Mouse (Mus musculus) cerebellum, postnatal 10 days (tissue): ENCODE measurements at regions not wholly inside any gene's neighbourhood (a gene's known extent, or its start where the extent isn't known, plus 50 kb on each side); places are given as distances from the start of the nearest gene placed in this dataset.

Source experiments
- DNase-seq, 2 experiments: peaks; one replicate each; pipeline ENCODE4 v3.0.0; 2021; ENCODE audit warnings: mixed read lengths in 2 of 2

DNA sequence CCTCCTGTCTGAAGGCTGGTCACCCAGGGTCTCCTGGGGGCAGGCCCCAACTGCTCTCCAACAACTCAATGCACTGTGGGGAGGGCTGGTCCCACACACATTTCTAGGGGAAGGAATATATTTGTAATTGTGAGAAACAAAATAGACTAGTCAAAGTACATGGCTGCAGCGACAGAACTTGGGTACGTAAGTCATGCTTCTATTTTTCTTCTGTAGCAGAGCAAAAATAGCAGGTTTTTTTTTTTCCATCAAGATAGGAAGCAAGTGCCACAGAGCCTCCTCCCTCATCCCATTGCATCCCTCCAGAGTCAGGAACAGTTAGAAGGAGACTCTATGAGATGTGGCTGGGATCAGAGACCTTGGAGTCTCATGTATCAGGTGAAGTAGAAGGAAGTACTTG is 124.9 kb upstream of the Tnr start:
- no peak for DNase-seq

GRCm38 (mm10) chr1:159406317-159406716 is 117.3 kb upstream of the Tnr start:
- DNase-seq: no peak

GRCm38 (mm10) chr1:159406781-159407180 is 116.8 kb upstream of the Tnr start:
- no peak for DNase-seq

DNA sequence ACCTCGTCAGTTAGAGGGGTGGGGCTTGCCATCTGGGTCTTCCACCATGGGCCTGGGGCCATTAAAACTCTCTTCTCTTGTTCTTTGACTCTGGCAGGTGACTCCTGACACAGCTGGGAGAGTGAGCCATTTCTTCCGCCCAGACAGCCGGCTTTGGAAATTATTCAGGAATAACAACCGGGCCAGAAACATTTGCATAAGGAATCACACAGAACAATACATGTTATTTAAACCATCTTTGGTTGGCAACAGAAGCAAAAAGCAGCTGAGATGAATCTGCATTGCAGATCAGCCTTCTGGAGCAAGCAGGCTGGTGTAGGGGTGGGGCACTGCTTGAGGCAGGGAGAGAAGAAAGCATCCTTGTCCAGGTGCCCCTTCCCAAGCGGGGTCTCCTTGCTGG is 110.2 kb upstream of the Tnr start:
- peak; percentile 10 to 34 for DNase-seq

DNA sequence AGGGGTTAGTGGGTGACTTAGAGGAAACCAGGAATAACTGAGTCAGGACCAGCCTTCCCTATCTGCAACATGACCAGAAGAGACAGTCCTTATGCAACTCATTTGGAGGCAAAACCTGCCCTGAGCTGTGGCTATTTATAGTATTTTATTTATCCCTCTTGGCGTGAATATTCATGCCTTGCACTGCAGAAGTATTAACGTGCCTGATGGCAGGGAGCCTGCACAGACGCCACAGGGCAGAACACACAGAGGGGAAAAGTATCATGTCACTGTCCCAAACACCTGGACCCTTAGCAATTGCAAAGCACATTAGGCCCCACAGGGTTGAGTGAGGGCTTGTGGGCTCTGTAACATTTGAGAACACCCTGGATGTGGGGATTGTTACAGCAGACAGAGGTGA is 107.9 kb upstream of the Tnr start:
- no peak for DNase-seq

DNA sequence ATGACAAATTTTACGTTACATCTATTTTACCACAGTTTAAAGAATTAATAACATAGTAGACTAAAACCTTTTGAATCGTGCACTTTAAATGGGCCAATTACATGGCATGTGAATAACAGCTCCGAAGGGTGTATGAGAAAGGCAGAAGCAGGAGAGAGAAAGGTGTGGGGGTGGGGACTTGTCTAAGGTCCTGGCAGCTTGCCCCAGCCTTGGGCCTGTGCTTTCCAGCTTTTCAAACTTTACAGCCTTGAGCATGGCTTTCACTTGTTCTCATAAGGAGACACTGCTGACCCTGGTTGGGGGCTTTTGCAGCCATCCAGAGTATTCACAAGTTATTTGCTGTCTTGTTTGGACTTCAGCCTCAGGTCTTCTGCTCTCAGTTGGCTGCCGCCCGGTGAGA is 106.4 kb upstream of the Tnr start:
- DNase-seq: peak; percentile 14 to 27

DNA sequence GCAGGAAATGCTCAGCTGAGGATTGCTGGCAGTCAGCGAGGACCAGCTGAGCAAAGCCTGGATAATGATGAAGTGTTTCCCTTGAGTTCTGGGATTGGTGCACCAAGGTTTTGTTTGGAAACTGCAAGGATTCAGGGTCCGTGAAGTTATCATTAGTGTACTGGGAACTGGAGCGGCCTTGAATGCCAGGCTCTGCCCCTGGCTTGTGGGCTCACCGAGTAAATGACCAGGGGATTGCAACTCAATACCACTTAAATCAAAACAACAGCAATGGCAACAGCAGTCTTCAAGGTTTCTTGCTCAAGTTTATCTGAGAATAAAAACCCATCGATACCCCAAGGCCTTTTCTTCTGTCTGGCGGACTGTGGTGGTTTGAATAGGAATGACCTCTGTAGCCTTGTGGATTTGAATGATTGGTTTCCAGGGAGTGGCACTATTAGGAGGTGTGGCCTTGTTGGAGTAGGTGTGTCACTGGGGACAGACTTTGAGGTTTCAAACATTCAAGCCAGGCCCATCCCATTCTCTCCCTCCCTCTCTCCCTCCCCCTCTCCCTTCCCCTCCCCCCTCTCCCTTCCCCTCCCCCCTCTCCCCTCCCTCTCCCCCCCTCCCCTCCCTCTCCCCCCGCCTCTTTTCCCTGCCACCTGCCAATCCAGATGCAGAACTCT is 104.1 kb upstream of the Tnr start:
- DNase-seq: no peak

GRCm38 (mm10) chr1:159420189-159420588 is 103.4 kb upstream of the Tnr start:
- DNase-seq: no peak

GRCm38 (mm10) chr1:159423694-159424093 is 99.9 kb upstream of the Tnr start:
- no peak for DNase-seq

DNA sequence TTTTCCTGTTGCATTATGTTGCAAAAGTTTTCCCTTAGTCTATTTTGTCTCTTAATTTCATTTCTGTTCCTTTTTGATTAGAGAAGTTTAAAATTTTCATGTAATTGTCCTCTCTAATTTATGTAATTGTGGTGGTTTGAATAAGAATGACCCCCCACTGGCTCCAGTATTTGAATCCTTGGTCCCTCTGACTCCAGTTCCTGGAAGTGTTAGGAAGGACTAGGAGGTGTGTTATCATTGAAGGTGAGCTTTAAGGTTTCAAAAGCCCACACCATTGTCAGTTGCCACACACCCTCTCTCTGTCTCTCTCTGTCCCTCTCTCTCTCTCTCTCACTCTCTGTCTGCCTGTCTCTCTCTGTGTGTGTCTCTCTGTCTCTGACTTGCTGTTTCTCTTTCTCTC is 93.6 kb upstream of the Tnr start:
- DNase-seq: no peak

DNA sequence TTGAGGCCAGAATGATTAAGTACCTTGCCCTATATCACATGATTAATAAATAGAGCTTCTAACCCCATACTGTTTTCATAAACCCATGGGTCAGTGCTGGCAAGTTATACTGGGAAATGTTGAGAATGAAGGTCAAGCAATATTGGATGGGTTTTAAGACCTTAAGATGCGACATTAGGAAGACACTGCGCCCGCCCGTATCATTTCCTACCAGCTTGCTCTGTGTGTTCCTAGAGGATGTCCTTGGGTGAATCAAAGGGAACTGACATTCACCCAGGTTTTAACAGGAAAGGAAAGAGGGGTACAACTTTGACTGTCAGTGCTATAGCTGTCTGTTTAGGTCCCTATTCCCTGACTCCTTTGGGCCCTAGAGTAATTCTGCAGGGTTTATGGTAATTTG is 90.0 kb upstream of the Tnr start:
- DNase-seq: no peak

DNA sequence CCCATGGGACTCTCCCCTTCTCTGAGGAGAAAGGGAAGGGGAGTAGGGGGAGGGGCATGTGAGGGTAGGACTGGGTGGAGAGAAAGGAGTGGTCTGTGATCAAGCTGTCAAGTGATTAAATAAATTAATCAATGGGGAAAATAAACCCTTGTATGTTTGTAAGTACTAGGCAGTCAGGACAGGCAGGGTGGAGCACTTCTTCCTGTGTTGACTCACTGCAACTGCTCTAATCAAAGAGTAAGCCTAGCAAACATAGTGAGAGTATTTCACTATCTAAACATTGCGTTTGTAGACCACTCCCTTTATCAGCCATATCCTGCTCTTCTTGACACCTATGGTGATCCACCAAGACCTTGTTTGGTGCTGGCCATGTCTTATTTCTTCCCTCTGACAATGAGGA is 82.8 kb upstream of the Tnr start:
- no peak for DNase-seq

DNA sequence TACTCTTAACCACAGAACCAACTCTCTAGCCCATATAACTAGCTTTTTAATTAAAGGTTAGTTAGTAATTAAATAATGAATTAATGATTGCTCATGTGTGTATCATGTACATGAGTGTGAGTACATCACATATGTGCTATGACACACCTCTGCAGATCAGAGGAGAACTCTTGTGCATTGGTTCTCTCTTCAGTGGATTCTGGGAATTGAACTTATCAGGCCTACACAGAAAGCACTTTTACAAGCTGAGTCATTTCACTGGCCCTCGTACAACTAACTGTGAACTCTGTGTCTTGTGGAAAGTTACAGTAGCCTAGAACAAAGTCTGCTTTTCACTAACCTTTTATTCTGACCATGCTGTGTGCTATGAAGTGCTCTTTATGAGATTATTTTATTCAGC is 79.5 kb upstream of the Tnr start:
- DNase-seq: no peak

DNA sequence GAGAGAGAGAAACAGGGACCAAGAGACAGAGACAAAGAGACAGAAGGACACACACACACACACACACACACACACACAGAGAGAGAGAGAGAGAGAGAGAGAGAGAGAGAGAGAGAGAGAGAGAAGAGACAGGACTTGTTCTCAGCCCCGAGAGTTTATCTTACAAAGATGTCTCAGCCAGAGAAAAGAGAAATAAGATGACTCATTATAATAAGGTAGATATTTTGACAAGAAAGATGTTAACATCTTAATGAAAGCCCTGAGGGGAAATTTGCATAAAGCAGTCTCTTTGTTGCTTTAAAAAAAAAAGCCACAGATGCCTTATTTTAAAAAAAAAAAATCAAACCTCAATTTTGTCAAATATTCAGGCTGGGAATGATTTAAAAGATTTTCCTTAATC is 78.1 kb upstream of the Tnr start:
- no peak for DNase-seq

- DNase-seq: peak in 1 of 2 experiments; percentile 11
Measured at GRCm38 (mm10) chr1:159451462-159451861, 72.1 kb upstream of the Tnr start.

GRCm38 (mm10) chr1:159460876-159461275 is 62.7 kb upstream of the Tnr start:
- DNase-seq: no peak

GRCm38 (mm10) chr1:159470941-159471340 is 52.6 kb upstream of the Tnr start:
- DNase-seq: no peak
